Mouse (Mus musculus) adrenal gland, postnatal 14 days (tissue): Measurements from ENCODE around the gene Epb41. TPM values are rescaled to one million over a fixed set of nuclear protein-coding genes. Genes with fewer than 3 reads are reported as not detected.

ENCODE experiments used
- DNase-seq: peaks from one replicate; pipeline ENCODE4 v3.0.0; 2021; ENCODE audit warnings: mixed read lengths
- total RNA-seq: library from RNA; stranded (reverse); gene quantifications from 2 replicates; pipeline ENCODE4 v1.2.3, GENCODE M21; 2021

Gene Epb41
- total RNA-seq, 1 experiment from 2014 or later: 112 TPM

DNA sequence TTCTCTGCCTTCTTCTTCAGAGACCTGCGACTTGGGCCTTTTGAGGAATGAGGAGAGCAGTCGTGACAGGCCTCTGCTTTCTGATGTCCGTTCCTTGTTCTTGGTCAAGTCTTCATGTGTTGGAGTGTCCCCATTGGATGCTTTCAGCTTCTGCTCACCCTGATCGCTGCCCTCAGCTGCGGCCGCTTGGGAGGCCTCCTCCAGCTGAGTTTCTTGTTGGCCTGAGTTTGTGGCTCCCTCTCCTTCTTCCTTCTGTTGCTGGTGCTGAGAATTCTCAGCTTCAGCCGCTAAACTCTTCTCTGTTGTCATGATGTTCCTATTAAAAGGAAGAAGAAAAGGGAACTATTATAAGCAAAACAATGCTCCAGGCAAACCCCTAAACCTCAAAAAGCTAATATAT is 68.0 kb downstream of the Epb41 start:
- no peak for DNase-seq

DNA sequence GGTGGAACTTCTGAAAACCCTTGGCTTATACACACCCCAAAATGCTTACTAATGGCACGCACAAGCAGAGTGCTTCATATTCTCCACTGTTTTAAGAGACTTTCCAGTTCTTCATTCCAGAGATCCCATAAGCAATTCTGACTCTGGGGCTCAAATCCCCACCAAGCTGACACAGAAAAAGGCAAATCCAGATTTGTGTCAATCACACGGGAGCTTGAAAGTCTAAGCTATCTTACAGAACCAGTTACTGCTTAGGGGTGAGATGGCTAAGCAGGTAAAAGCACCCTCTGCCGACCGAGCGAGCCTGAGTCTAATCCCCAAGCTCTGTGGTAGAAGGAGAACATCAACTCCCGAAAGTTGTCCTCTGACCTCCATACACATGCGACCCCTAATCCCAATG is 76.5 kb downstream of the Epb41 start:
- no peak for DNase-seq

DNA sequence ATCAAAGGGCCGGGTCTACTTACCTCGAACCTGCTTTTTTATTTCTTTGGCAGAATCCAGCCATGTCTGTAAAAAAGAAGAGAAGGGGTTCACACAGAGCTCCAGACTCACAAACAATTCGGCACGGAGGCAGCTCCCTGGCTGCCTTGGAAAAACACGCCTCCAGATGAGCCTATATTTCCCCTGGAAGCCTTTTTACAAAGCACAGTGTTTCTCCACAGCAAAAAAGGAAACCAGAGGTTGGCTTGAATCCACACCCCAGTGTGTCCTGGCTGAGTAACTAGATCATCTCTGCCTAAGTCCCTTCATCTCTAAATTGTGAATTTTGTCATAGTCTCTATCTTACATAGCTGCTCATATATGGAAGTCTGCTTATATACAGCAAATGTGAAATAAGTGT is 77.6 kb downstream of the Epb41 start:
- no peak for DNase-seq

DNA sequence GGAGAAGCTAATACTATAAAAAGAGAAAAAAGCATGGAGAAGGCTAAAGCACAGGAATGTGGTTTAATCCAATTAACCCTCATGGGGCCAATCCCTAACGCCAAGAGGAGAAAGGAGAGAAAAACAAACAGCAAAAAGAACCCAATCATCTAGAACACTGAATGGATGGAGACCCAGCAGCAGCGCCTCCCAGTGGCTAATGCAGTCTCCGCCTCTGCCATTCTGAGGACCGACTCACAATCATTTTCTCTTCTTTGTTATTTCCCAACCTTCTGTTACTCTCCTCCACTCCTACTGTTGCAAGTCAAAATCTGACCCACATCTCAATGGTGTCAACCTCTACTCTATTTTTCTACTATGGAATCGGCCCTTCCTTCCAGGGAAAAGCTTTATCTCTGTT is 78.1 kb downstream of the Epb41 start:
- peak; percentile 41 for DNase-seq

DNA sequence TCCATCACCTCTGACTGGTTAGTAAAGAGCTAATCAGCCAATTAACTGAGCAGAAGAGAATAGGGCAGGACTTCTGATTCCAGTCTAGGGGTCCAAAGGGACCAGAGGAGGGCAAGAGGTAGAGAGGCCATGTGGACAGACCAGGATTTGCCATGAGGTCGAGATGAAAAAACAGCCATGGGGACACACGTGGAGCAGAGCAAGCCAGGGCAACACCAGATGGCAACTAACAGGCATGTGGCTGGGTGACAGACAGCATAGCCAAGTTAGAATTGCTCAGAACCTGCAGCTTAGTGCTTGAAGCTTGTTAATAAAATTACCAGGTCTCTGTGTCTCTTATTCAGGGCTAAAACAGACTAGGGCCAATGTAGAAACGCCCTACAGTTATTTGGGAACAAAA is 81.3 kb downstream of the Epb41 start:
- no peak for DNase-seq

DNA sequence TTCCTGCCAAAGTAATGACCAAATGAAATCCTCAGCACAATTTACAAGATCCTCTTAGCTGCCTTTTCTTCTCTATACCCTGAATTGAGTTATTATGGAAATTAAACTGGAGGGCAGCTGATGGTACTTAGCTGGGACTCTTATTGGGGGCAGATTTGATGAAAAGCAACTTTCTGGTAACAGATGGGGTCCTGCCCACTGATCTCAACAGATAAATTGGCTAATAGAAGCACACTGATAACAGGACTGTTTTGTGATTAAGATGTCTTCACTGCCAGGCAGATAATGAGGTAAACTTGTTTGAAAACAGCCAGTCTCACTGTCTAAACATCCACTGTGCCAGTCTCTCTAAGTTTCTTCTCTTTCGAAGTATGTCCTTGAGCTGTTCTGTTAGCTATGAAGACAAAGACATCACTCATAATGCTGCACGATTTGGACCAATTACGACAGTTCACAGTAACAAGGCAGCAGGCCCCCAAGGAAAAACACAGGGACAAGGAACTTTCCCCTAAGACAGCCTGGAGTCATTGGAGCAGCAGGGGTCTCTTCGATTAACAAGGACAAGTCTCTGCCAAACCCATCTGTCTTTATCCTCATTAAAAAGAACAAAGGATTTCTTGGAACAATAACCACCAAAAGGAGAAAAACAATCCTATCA is 92.1 kb downstream of the Epb41 start:
- DNase-seq: no peak

DNA sequence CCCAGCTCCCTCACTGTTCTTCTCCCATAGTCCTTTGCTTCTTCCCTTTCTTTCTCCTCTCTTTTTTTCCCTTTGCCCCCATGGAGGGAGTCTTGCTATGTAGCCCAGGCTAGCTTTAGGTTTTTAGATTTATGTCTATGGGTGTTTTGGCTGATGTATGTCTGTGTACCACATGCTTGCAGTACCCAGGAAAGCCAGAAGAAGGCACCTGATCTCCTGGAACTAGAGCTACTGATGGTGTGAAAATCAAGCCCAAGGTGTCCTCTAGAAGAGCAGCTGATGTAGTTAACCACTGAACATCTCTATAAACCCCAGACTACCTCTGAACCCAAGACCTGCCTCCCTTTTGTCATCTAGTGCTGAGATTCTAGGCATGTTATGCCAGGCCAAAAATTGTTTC is 93.4 kb downstream of the Epb41 start:
- DNase-seq: no peak

DNA sequence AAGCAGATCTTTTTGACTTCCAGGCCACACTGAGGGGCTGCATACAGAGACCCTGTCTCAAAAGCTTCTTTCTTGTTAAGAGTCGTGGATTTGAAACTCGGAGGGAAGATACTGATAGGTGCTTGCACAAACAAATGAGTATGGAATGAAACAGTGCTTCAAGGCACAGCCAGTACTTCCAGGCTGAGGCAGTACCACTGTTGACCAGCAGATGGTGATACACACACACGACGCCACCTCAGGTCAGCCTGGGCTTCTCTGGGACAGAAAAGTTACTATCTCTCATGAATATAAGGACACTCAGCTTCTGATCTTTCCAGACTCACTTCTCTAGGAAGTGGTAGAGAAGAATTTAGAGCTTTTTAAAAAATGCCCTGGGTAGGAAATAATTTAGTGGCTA is 97.9 kb downstream of the Epb41 start:
- peak; percentile 82 for DNase-seq

DNA sequence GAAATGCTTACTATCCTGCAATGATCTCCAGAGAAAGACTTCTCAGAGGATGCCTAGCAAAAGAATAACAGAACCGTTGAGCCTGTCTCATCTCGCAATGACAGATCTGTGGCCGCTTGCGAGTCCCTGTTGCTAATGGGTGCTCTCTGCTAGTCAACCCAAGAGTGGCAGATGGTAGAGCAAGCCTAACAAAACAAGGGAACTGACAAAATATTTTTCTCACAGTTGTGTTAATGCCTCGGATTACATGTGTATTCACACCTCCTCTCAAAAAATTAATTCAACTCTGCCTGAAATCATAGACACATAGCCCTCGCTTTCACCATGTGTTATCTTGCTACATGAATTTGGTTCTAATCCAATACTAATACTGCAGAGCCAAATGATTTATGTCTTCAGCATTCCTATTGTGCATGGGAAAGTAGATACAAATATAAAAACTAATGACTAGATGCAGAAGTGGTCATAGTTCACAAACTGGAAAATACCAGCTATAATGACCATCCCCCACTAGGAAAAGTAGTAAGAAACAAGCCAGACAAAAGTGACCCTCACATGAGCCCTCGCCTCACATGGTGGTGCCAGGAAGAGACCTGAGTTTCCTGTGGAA is 104.8 kb downstream of the Epb41 start:
- no peak for DNase-seq

DNA sequence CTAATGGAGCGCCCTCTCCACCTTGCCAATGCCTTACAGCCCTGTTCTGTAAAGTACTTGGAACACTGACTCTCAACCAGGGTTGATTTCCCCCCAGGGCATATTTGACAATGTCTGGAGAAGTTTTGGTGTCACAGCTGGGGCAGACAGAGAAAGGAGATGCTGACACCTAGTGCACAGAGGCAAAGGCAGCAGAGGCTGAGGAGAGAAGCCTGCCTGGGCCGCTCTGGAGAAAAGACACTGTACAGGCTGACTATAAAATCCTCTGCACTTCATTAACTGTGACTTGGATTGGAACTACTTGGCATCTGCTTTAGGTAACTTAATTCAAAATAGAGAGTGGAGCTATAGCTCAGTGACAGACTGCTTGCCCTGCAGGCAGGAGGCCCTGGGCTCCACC is 106.2 kb downstream of the Epb41 start:
- DNase-seq: peak; percentile 32

DNA sequence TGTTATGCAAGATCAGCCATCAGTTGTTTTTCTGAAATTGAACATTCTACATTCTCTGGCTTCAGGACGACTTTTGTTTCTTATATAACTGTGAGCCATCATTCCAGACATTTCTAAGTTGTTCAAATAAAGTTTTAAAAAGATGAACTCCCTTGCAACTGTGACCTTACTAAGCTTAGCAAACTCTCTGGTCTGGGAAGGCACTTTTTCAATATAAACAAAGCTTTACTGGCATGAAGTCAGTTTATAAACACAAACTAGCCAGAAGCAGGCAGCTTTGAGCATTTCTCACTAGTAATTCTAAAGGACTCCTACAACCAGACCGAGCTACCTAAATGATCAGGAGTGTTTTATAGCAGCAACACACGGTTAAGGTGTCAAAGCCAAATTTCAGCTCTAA is 118.0 kb downstream of the Epb41 start:
- no peak for DNase-seq

DNA sequence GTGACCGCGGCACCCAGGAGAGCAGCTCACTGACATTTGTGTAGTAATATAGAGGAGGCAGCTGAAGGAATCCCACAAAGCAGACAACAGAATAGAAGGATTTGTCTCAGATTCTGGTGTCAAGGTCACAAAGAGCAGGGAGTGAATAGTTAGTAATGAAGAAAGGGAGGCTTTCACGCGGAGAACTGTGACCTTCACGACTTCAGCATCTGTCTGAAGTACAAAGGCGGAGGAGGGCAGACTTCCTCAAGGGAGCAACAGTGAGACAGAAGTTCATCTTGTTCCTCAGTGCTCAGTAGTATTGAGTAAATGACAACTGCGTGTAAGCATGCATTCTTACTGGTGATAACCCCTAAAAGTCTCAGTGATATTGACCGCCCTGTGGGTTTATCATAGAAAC is 124.5 kb downstream of the Epb41 start:
- DNase-seq: no peak

DNA sequence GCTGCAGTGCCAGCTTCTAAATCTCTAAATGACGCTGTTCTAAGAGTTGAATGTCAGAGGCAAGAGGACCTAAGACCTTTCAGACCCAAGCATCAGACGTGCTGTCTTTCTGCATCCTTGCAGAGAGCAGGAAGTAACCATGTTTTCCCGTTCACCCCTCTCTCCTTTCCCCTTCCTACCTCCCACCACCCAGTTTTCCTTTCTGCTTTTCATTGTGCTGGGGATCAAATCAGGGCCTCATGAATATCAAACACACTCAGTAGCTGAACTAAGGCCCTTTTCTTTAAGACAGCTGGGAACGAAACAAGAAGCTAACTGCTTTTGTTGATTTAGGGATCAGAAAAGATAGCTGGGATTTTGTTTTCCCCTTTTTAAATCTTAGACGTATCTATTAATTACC is 125.2 kb downstream of the Epb41 start:
- no peak for DNase-seq

DNA sequence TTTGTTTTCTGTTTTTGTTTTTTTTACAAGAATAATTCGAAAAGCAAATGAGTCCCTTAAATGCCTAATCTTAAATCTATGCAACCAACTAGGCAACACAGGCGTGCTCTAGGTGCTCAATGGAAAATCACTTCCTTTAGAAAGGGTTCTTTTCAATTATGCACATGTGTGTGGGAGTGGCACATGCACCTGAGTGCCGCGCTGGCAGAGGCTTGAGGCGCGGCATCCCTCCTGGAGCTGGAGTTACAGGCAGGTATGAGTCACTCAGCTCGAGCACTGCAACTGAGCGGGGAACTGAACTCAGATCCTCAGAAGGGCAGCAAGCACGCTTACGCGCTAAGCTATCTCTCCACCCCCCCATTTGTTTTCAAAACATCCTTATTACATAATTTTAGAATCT is 127.3 kb downstream of the Epb41 start:
- no peak for DNase-seq

DNA sequence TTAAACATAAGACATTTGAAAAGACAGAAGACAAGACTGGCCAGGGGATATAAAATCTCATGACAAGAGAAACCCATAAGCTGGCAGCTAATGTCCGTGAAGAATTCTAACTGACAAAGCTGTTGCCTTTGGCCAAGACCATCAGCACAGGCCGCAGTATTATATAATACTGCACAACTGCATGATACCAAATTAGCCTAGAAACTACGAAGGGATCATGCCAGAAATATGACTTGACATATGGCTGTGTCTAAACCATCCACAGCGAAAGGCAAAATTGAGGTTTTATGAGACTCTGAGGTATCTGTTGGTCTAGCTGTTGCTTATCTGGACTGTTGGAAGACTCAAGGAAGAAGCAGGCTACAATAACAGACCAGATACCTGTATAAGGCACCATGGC is 134.3 kb downstream of the Epb41 start:
- no peak for DNase-seq

DNA sequence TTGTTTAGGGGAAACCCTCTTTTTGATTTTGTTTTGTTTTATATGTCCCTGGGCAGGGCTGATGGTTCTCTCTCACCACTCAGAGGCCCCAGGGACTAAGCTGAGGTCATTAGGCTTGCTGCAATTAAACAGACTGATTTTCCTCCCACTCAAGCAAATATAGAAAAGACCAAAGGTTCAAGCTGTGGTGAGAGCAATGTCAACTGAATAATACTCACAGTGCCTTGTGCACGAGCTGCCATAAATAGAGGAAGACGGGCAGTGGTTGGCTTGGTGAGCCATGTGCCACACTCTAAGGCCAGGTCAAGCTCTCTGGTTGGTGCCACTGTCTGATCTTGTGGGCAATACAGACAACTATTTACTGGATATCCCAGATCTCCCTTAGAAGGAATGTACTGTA is 135.7 kb downstream of the Epb41 start:
- no peak for DNase-seq

DNA sequence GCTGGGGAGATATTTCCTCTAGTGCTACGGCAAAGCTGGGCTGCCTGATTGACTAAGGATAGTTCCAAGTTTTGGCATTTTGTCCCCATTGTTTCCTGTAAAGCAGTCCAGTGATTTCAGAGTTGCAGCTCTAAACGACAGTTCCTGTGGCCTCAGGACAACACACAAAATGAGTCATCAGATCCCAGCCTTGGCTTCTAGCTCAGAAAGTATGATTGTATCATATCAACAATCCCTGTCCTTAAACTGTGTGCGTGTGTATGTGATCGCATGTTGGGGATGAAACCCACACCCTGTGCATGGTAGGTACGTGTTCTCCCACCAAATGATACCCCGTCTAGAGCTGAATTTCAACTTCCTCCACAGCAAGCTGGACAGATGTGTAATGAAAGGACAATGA is 146.0 kb downstream of the Epb41 start:
- peak; percentile 39 for DNase-seq

DNA sequence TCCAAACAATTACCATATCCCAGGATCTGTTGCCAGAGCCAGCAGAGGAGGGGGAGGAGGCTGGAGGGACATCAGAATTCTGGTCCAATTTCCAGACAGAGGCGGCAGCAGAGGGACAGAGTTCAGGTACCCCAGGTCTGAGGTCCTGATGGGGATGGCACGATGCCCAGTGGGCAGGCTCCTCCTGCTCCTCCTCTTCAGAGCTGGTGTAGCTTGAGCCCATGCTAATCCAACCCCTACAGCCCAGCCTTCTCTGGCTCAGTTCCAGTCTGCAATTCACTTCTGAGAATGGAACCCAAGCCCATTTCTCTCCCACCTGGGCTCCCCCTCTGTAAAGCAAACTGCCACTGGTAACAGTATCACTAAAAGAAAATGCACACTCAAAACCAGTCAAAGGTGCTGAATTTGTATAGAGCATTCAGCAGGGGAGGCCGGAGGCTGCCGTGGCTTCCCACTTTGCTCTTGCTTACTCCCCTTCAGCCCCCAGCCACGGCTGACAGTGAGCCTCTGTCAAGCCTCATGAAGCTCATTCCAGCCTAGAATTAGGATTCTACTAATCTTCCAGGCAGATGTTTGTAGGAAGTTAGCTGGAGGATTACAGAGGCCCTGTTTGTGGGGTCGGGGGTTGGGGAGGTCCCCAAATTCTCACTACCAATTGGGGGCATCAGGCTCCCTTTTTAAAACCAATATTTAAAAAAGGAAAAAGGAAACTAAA is 150.9 kb downstream of the Epb41 start:
- DNase-seq: peak; percentile 52

DNA sequence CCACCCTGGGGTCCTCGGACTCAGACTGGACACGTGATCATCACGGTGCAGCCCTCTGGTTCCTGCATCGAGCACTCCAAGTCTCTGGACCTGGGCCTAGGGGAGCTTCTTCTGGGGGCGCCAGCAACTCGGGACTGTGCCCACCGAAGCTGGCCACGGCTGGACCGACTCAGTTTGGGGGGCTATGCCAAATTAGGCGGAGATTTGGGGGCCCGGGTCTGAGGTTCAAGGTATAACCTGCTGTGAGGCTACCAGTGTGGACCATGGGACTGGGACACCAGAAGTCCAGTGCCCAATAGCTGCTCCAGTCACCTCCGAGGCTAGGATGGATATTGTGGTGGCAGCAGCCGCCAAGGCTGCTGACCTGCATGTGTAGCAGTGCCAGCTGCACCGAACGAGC is 152.7 kb downstream of the Epb41 start:
- no peak for DNase-seq

DNA sequence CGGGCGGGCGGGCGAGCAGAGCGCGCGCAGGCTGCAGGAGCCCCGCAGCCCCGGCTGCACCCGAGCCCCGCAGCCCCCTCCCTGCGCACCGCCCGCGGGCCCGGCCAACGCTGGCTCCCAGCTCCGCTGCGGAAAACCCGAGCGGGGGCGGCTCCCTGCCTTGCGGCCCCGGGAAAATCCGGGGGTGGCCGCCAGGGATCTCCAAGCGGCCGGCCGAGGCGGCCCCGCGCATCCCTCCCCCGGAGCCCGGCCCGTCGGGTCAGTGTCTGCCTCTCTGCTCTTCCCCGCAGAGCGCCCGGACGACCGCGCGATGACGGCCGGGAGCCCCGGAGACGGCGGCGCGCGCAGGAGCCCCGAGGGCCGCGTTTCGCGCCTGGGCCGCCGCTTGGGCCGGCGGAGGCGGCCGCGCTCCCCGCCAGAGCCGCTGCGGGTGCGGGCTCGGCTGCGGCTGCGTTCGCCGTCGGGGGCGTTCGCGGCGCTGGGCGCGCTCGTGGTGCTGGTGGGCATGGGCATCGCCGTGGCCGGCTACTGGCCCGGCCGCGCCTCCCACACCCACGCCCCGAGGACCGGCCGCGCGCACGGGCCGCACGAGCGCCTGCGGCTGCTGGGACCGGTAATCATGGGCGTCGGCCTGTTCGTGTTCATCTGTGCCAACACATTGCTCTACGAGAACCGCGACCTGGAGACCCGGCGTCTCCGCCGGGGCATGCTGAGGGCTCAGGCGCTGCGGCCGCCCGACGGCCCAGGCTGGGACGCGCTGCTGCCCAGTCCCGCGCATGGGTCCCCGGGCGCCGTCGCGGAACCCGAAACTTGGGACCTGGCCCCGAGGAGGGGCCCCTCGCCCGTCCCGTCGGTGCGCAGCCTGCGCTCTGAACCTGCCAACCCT is 153.4 kb downstream of the Epb41 start, which contains the start of gene Tmem200b:
TSS of gene Tmem200b (plus strand) at position 311 of the 886 bp plus-strand sequence.
- peak; percentile 54 for DNase-seq

DNA sequence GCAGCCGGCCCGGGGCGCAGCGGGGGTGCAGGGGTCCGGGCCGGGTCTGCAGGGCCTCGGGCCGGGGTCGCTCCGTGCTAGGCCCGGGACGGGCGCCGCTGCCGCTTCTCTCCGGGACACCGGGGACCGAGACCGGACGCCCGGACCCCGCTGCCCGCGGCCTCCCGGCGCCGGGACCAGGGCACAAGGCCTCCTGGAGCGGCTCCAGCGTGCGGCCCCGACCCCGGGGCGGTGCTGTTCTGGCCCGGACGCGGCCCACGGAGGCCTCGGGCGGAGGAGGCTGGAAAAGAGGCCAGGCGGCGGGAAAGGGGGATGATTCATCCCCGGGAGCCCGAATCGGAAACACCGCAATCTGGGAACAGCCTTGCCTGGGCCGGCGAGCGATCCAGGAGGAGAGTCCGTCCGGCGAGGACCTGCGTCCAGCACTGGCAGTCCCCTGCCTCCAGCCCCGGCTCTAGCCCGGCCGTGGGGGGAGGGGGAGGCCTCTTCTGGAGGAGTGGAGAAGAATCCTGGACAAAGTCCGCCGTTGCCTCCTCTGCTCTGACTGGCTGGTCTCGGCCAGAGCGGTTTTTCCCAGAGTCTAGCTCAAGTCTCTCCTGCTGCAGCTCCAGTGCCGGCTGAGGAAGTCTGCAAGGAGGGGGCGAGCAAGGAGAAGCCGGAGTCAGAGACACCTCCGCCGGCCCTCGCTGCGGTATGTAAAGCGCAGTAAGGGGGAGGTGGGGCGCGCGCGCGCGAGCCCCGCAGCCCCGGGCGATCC is 154.3 kb downstream of the Epb41 start:
- DNase-seq: peak; percentile 79

DNA sequence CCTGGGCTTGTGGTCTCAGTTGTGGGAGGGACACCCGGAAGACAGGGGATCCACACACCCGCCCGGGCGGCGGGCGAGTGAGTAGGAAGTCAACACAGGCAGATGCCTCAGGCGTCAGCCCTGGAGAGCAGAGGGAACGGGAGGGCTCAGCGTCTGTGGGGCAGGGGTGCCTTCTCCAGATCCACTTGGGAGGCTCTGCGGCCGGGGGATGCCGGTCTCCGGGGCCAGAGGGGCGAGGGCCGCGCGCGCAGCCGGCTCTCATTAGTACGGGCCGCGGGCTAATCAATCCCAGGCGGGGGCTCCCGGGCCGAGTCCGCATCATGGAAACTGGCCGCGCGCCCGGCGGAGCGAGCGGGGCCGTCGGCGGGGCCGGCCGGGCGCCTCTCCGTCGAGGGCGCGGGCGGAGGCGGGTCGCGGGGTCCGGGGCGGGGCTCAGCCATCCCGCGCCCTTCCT is 155.0 kb downstream of the Epb41 start:
- DNase-seq: peak; percentile 61
